Mouse (Mus musculus): ENCODE measurements around the gene Ctrb1. TPM values are rescaled to one million over a fixed set of nuclear protein-coding genes. Genes with fewer than 3 reads are reported as not detected.

Ctrb1 gene
- polyA plus RNA-seq, 1 experiment from 2014 or later: not detected

DNA sequence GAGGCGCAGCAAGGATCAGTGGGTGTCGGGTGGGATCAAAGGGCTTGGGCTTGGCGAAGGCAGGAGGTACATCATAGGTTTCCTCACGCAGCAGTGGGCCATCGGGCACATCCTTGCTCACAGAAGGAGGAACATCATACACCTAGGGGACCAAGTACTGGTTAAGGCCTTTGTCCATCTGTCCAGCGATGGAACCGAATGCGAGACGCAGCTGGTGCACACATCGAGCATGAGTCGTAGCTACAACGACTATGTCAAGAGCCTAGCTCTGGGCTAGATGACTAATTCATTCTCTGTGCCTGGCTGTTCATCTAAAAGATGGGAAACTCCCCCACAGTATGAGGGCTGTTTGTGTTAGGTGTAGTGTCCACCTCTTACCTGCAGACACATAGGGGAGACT, 23.5 kb upstream of the Ctrb1 start:
- H3K9me3 ChIP-seq (ENCODE audit: control insufficient read depth, low read length): no peaks in the 10 kb centered on the region
- peaks cover 30% of the 10 kb centered on the region for H3K4me1 ChIP-seq (ENCODE audit: control insufficient read depth, insufficient read depth, low read length)
- no peaks in the 10 kb centered on the region for H3K27me3 ChIP-seq (ENCODE audit: control insufficient read depth, insufficient read depth, low read length)
- WGBS: 96% methylated on average over 12 of the region's 12 CpGs
- no peak overlapping the region for H3K4me3 ChIP-seq (replicated peaks; ENCODE audit: low read depth, low read length)
- H3K9ac ChIP-seq (replicated peaks; ENCODE audit: low read length): no peak overlapping the region
- no peak for ATAC-seq (ENCODE audit: low FRiP score, low TSS enrichment)
- no peak for DNase-seq
- H3K36me3 ChIP-seq (ENCODE audit: control insufficient read depth, insufficient read depth, low read length): peaks cover 67% of the 10 kb centered on the region
- no peak overlapping the region for H3K27ac ChIP-seq (replicated peaks; ENCODE audit: low read depth, low read length)
- H3K4me2 ChIP-seq (ENCODE audit: low read length): no peak overlapping the region

DNA sequence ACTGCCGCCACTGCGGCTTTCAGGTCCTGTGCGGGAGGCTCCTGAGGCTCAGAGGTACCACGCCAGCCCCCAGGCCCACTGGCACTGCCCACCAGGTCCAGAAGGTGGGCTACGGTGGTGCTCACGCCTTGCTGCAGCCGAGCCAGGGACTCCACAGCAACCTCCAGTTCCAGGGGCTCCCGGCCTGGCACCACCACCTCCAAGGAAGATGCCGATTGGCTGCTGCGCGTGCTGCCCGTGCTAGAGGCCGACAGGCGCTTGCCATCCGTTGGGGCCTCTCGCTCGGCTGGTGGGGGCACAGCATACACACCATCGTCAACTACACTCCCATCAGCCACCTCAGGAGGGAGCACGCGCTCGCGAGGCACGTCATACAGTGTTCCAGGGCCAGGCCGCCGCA, 23.0 kb upstream of the Ctrb1 start:
- H3K9me3 ChIP-seq (ENCODE audit: control insufficient read depth, low read length): no peaks in the 10 kb centered on the region
- no peak overlapping the region for H3K9ac ChIP-seq (replicated peaks; ENCODE audit: low read length)
- no peak for DNase-seq
- no peak overlapping the region for H3K27ac ChIP-seq (replicated peaks; ENCODE audit: low read depth, low read length)
- peaks cover 30% of the 10 kb centered on the region for H3K4me1 ChIP-seq (ENCODE audit: control insufficient read depth, insufficient read depth, low read length)
- H3K4me2 ChIP-seq (ENCODE audit: low read length): no peak overlapping the region
- peaks cover 69% of the 10 kb centered on the region for H3K36me3 ChIP-seq (ENCODE audit: control insufficient read depth, insufficient read depth, low read length)
- H3K27me3 ChIP-seq (ENCODE audit: control insufficient read depth, insufficient read depth, low read length): no peaks in the 10 kb centered on the region
- H3K4me3 ChIP-seq (replicated peaks; ENCODE audit: low read depth, low read length): no peak overlapping the region
- ATAC-seq (ENCODE audit: low FRiP score, low TSS enrichment): no peak
- WGBS: 95% methylated on average over 25 of the region's 25 CpGs

DNA sequence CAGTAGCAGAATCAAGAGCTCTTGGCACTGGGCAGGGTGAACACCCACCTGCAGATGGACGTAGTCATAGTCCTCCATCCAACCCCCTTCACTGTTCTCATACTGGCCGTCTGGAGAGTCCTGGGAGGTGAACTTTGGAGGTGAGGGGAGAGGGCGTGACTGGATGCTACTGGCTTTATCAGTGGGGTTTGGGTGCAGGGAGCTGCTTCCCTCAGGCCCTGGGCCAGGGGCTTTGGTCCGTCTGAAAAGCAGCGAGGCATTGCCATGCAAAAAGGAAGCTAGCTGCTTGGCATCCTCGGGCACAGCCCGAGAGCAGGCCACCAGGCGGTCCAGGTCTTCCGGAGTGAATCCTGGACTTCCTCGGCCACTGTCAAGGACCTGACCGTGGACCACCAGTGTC, 22.5 kb upstream of the Ctrb1 start:
- Histone ChIP-seq H3K27me3 (ENCODE audit: control insufficient read depth, insufficient read depth, low read length) (no peaks in the 10 kb centered on the region), H3K4me2 (ENCODE audit: low read length) (no peak overlapping the region), H3K4me1 (ENCODE audit: control insufficient read depth, insufficient read depth, low read length) (peaks cover 29% of the 10 kb centered on the region), H3K9me3 (ENCODE audit: control insufficient read depth, low read length) (no peaks in the 10 kb centered on the region), H3K27ac (replicated peaks; ENCODE audit: low read depth, low read length) (no peak overlapping the region), H3K4me3 (replicated peaks; ENCODE audit: low read depth, low read length) (no peak overlapping the region), H3K9ac (replicated peaks; ENCODE audit: low read length) (no peak overlapping the region), H3K36me3 (ENCODE audit: control insufficient read depth, insufficient read depth, low read length) (peaks cover 73% of the 10 kb centered on the region)
- no peak for ATAC-seq (ENCODE audit: low FRiP score, low TSS enrichment)
- WGBS: 92% methylated on average over 11 of the region's 11 CpGs
- DNase-seq: no peak

DNA sequence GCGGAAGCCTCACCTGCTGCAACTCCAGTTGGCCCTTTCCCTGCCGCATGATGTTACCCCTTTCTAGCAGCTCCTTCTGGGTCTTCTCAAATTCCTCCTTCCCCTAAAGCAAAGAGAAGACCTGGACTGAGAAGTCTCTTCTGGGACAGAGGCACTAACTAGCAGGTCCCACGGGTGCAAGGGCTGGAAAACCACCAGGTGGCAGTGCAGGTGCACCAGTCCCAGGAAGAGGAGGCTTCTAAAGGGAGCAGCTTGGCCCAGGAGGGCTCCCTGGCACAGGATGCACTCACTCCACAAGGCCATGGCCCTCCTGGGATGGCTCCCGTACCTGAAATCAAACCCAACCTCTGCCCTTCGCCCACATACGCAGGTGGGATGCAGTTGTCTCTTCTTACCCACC, 21.8 kb upstream of the Ctrb1 start:
- H3K9ac ChIP-seq (replicated peaks; ENCODE audit: low read length): no peak overlapping the region
- no peaks in the 10 kb centered on the region for H3K27me3 ChIP-seq (ENCODE audit: control insufficient read depth, insufficient read depth, low read length)
- ATAC-seq (ENCODE audit: low FRiP score, low TSS enrichment): no peak
- peaks cover 22% of the 10 kb centered on the region for H3K4me1 ChIP-seq (ENCODE audit: control insufficient read depth, insufficient read depth, low read length)
- no peaks in the 10 kb centered on the region for H3K9me3 ChIP-seq (ENCODE audit: control insufficient read depth, low read length)
- no peak overlapping the region for H3K4me2 ChIP-seq (ENCODE audit: low read length)
- peaks cover 73% of the 10 kb centered on the region for H3K36me3 ChIP-seq (ENCODE audit: control insufficient read depth, insufficient read depth, low read length)
- no peak overlapping the region for H3K27ac ChIP-seq (replicated peaks; ENCODE audit: low read depth, low read length)
- DNase-seq: peak; percentile 79
- 81% methylated on average over 6 of the region's 6 CpGs for WGBS
- H3K4me3 ChIP-seq (replicated peaks; ENCODE audit: low read depth, low read length): no peak overlapping the region

DNA sequence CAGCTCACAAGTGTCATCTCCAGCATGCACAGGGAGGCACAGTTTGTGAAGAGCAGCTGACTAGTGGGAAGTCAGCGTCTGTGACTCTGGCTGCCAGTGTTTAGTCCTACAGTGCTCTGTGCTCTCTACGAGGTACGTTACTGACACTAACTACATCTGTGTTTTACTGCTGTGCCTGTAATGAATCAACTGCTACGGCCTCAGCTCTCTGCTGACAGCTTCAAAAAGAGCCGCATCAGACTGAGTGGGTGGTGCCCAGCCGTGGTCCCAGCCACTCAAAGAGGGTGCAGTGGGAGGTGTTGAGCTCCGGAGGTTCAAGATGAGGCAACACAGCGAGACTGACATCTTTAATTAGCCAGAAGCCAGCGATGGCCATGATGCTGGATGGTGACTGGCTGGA, 21.3 kb upstream of the Ctrb1 start:
- Histone ChIP-seq H3K4me3 (replicated peaks; ENCODE audit: low read depth, low read length) (no peak overlapping the region), H3K4me2 (ENCODE audit: low read length) (no peak overlapping the region), H3K36me3 (ENCODE audit: control insufficient read depth, insufficient read depth, low read length) (peaks cover 73% of the 10 kb centered on the region), H3K4me1 (ENCODE audit: control insufficient read depth, insufficient read depth, low read length) (peaks cover 17% of the 10 kb centered on the region), H3K9ac (replicated peaks; ENCODE audit: low read length) (no peak overlapping the region), H3K27me3 (ENCODE audit: control insufficient read depth, insufficient read depth, low read length) (no peaks in the 10 kb centered on the region), H3K9me3 (ENCODE audit: control insufficient read depth, low read length) (no peaks in the 10 kb centered on the region), H3K27ac (replicated peaks; ENCODE audit: low read depth, low read length) (no peak overlapping the region)
- no peak for DNase-seq
- WGBS: 83% methylated on average over 9 of the region's 9 CpGs
- no peak for ATAC-seq (ENCODE audit: low FRiP score, low TSS enrichment)

DNA sequence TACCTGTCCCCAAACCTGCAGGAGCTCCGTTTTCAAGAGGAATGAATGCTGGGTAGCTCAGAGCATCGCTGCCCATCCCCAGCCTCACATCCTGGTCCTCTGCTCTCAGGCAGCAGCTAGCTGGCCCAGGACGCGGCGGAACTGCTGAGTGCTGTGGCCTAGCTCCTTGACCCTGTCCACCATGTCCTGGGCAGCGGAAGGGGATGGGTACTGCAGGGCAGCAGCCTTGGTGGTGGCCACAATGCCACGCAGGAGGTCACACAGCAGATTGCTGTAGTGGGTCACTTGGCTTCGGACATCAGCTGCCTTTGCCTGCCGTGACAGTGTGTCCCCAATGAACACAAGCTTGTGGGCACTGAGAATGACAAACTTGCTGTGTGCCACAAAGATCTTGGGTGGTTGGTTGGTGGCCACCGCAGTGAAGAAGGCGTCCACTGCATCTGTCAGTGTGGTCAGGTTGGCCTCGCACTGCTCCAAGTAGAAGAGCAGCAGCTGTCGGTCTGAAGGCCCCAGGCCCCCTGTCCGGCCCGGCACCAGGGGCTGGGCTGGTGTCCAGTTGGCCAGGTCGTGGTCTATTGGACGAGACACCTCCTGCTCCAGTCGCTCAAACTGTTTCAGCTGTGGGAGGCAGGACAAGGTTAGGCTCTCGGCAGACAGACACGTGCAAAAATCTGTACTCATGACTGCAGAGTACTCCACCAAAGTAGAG, 20.1 kb upstream of the Ctrb1 start:
- Histone ChIP-seq H3K4me1 (ENCODE audit: control insufficient read depth, insufficient read depth, low read length) (peaks cover 5% of the 10 kb centered on the region), H3K4me2 (ENCODE audit: low read length) (no peak overlapping the region), H3K27ac (replicated peaks; ENCODE audit: low read depth, low read length) (no peak overlapping the region), H3K36me3 (ENCODE audit: control insufficient read depth, insufficient read depth, low read length) (peaks cover 73% of the 10 kb centered on the region), H3K9me3 (ENCODE audit: control insufficient read depth, low read length) (no peaks in the 10 kb centered on the region), H3K27me3 (ENCODE audit: control insufficient read depth, insufficient read depth, low read length) (no peaks in the 10 kb centered on the region), H3K9ac (replicated peaks; ENCODE audit: low read length) (no peak overlapping the region), H3K4me3 (replicated peaks; ENCODE audit: low read depth, low read length) (no peak overlapping the region)
- DNase-seq (no peak), ATAC-seq (ENCODE audit: low FRiP score, low TSS enrichment) (no peak)
- 95% methylated on average over 20 of the region's 20 CpGs for WGBS

DNA sequence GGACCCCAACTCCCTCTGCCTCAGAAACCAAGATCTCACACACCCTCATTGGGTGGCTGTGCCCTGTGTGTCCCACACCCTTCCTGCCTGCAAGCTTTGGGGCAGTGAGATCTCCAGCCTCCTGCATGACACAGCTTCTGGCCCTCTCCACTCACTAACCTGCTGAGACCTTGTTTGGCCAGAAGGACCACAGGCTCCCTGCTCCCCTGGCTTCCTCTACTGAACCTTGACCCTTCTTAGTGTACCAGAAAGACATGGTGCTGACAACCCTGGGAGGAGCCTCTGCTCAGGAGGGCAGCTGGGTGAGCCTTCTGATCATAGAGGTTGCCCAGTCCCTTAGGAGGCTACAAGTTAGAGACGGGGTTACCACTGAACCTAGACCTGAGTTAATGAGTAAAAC, 18.4 kb upstream of the Ctrb1 start:
- no peak overlapping the region for H3K4me2 ChIP-seq (ENCODE audit: low read length)
- peaks cover 58% of the 10 kb centered on the region for H3K36me3 ChIP-seq (ENCODE audit: control insufficient read depth, insufficient read depth, low read length)
- no peaks in the 10 kb centered on the region for H3K27me3 ChIP-seq (ENCODE audit: control insufficient read depth, insufficient read depth, low read length)

DNA sequence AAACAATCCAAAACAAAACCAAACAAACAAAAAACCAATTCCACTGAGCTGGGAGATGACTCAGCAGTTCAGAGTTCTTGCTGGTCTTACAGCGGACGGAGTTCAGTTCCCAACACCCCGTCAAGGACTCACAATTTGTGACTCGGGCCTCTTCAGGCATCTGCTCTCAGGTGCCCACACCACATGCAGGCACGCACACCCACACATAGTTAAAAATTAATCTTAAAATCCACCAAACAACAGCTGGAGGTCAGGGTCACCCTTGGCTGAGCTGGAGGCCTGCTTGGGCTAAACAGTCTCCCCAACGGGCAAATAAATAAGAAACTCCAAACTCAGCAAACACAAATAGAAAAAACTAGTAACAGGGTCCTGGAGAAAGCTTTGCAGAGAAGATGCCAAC, 17.5 kb upstream of the Ctrb1 start:
- Histone ChIP-seq H3K4me2 (ENCODE audit: low read length) (no peak overlapping the region), H3K4me1 (ENCODE audit: control insufficient read depth, insufficient read depth, low read length) (no peaks in the 10 kb centered on the region), H3K9ac (replicated peaks; ENCODE audit: low read length) (no peak overlapping the region), H3K27me3 (ENCODE audit: control insufficient read depth, insufficient read depth, low read length) (no peaks in the 10 kb centered on the region), H3K9me3 (ENCODE audit: control insufficient read depth, low read length) (no peaks in the 10 kb centered on the region), H3K4me3 (replicated peaks; ENCODE audit: low read depth, low read length) (no peak overlapping the region), H3K27ac (replicated peaks; ENCODE audit: low read depth, low read length) (no peak overlapping the region), H3K36me3 (ENCODE audit: control insufficient read depth, insufficient read depth, low read length) (peaks cover 49% of the 10 kb centered on the region)
- ATAC-seq (ENCODE audit: low FRiP score, low TSS enrichment) (no peak), DNase-seq (no peak)
- 95% methylated on average over 6 of the region's 6 CpGs for WGBS

More for the DNA sequence above, 18.4 kb upstream of the Ctrb1 start:
- ATAC-seq (ENCODE audit: low FRiP score, low TSS enrichment) (no peak), DNase-seq (no peak)
- no peak overlapping the region for H3K4me3 ChIP-seq (replicated peaks; ENCODE audit: low read depth, low read length)
- no peaks in the 10 kb centered on the region for H3K4me1 ChIP-seq (ENCODE audit: control insufficient read depth, insufficient read depth, low read length)
- no peak overlapping the region for H3K9ac ChIP-seq (replicated peaks; ENCODE audit: low read length)
- H3K27ac ChIP-seq (replicated peaks; ENCODE audit: low read depth, low read length): no peak overlapping the region
- no peaks in the 10 kb centered on the region for H3K9me3 ChIP-seq (ENCODE audit: control insufficient read depth, low read length)
- WGBS: 81% methylated on average over 1 of the region's 1 CpGs

DNA sequence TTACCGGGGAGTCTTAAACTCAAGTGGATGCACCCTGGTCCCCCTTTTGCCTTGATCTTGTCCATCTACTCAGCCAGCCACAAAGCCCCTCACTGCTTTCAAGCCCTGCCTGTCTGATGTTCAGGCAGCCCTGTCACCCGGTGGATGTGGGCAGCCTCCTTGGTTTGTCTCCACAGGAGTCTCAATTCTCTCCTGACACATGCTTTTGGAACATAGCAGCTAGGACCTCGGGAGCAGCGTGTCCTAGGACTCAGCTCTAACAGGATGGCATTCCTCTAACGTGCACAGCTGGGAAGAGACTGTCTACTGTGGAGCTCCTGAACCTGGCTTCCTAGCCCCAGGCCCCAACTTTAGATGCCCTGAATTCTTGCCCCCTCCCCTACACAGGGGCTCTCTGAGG, 14.9 kb upstream of the Ctrb1 start:
- Histone ChIP-seq H3K4me2 (ENCODE audit: low read length) (no peak overlapping the region), H3K9me3 (ENCODE audit: control insufficient read depth, low read length) (no peaks in the 10 kb centered on the region), H3K4me3 (replicated peaks; ENCODE audit: low read depth, low read length) (no peak overlapping the region), H3K4me1 (ENCODE audit: control insufficient read depth, insufficient read depth, low read length) (no peaks in the 10 kb centered on the region), H3K27ac (replicated peaks; ENCODE audit: low read depth, low read length) (no peak overlapping the region), H3K27me3 (ENCODE audit: control insufficient read depth, insufficient read depth, low read length) (no peaks in the 10 kb centered on the region), H3K36me3 (ENCODE audit: control insufficient read depth, insufficient read depth, low read length) (peaks cover 23% of the 10 kb centered on the region), H3K9ac (replicated peaks; ENCODE audit: low read length) (no peak overlapping the region)
- no peak for DNase-seq
- ATAC-seq (ENCODE audit: low FRiP score, low TSS enrichment): no peak
- 66% methylated on average over 5 of the region's 5 CpGs for WGBS

Data from midbrain, embryonic 14.5 days (tissue).